Mouse (Mus musculus) lung, adult 10 weeks (tissue): ENCODE measurements around the gene Pik3ap1. TPM values are rescaled to one million over a fixed set of nuclear protein-coding genes. Genes with fewer than 3 reads are reported as not detected.

ENCODE experiments used
- polyA plus RNA-seq: library from polyadenylated mRNA; stranded (reverse); fragments of 350-450 nt; fragmentation: Illumina TruSeq; extraction: RNeasy Lipid Tissue Mini Kit (QIAGEN cat#74804); gene quantifications from one replicate; pipeline ENCODE4 v1.2.3, GENCODE M21; 2014; ENCODE audit warnings: low read depth, low replicate concordance; ENCODE audit not compliant: insufficient read depth

Pik3ap1 gene
- 11.2 TPM for polyA plus RNA-seq

DNA sequence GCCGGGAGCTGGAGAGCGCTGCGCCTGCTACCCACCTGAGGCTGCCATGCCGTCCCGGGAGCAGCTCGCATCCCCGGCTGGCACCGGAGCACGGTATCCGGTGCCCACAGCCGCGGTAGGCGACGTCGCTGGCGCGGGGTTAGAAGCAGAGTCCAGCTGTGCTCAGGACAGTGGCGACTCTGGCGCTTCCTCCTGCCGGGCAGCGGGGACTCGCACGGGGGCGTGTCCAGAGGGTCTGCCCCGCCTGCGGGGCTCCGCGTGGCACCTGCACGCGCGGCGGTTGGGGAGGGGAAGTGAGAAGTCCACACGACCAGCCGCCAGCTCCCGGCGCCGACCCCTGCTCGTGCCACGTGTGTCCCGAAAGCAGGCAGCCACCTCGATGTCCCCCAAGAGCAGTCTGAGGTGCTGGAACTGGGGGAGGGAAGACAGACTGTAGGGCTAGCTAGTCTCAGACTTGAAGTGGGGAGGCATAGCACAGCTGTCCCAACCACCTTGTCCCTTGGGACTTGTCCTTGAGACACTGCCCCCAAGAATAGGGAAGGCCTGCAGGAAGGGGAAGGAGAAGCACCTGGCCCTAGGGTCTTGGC is at the start of gene Pik3ap1:
Gene Pik3ap1 (minus strand): TSS at position 181 of the 587 bp plus-strand sequence.

GRCm38 (mm10) chr19:41263630-41264295 is 121.1 kb downstream of the Pik3ap1 start, which contains the start of gene Tm9sf3:
Tm9sf3 (minus strand) TSS chr19:41263997.

Other genes starting within 250 kb of the Pik3ap1 start
- not detected for gene Tll2, start 178.3 kb downstream of the Pik3ap1 start, polyA plus RNA-seq
- gene Tm9sf3, start 121.1 kb downstream of the Pik3ap1 start, polyA plus RNA-seq = 84.2 TPM
- 0.79 TPM for gene Lcor, start 97.5 kb upstream of the Pik3ap1 start, polyA plus RNA-seq
- gene Gm340, start 197.3 kb upstream of the Pik3ap1 start, polyA plus RNA-seq = 0.42 TPM